Mouse (Mus musculus) kidney, adult 2 months (tissue): ENCODE measurements at regions not wholly inside any gene's neighbourhood (a gene's known extent, or its start where the extent isn't known, plus 50 kb on each side); places are given as distances from the start of the nearest gene placed in this dataset.

ENCODE experiments used
- CTCF ChIP-seq: fragments of 200-500 bp; conservative IDR thresholded peaks from 2 replicates; pipeline ENCODE4 v1.5.1; 2011; ENCODE audit warnings: low read depth, mild to moderate bottlenecking, control low read depth, low read length, moderate library complexity, mixed read lengths; ENCODE audit not compliant: insufficient read depth, insufficient read length
- POLR2A ChIP-seq: fragments of 200-500 bp; IDR thresholded peaks from one replicate; pipeline ENCODE4 v1.6.1; 2011; ENCODE audit warnings: low read depth, low read length, control low read depth

DNA sequence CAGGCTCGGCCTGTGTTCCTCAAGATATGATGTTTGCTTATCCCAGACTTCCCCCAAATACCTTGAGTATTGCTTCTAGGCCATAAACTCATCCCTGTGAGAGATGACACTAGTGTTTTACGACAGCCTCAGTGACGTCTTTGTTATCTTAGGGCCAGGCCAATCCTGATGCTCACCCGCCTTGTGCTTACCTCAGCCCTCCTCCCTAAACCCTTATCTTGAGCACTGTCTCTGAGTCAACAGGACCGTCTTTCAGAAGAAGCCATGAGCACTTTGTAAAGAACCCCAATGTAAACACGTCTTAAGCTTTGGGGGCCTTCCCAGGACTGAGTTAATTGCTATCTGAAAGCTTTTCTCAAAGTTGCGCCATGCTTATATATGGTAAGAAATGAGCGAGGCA is 212.3 kb upstream of the Prickle1 start:
- TF ChIP-seq CTCF (no peak), POLR2A (no peak)
